Mouse (Mus musculus) CD4-positive, CD25-positive, alpha-beta regulatory T cell, adult 2 months (primary cell): ENCODE measurements around the gene Aox4.

Experiments used
- DNase-seq: peaks from one replicate; pipeline ENCODE4 v3.0.0-alpha.2; 2012; ENCODE audit warnings: low read depth, low spot score

Aox4 gene

DNA sequence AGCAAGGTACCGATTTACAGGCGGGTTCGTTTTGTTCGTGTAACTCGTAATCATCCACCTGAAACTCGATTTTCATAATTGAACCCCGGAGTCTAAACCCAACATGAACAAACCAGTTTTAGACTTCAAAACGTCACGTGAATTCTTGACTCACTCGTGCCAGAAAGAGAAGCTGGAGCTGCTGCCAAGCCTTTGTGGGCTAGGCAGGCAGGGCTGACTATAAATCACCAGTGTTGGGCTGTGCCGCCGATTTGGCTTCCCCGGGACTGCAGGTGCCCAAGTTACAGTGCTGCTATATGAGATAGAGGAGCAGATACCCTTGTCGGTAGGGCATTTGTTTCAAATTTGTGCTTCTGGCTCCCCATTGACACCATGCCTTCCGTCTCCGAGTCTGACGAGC is at the start of gene Aox4:
Gene Aox4 (plus strand): TSS at position 195 of the 400 bp plus-strand sequence.
- DNase-seq: no peak

DNA sequence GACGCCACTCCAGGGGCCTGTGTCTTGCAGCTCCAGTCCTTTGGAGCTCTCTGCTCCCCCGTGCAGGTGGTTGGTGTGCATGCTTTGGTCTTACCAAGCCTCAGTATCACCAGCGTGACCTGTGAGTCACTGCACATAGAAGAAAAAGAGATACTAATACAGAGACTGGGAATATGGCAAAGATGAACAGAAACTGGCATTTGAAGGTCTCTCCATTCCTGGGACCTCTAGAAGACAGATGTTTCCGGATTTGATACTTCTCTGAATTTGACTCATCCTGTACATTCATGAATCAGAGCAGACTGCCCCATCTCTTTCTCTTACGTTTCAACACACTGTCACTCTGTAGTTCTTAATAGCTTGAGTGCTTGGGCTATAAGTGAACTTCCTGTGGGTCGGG is 40.3 kb upstream of the Aox4 start:
- no peak for DNase-seq

DNA sequence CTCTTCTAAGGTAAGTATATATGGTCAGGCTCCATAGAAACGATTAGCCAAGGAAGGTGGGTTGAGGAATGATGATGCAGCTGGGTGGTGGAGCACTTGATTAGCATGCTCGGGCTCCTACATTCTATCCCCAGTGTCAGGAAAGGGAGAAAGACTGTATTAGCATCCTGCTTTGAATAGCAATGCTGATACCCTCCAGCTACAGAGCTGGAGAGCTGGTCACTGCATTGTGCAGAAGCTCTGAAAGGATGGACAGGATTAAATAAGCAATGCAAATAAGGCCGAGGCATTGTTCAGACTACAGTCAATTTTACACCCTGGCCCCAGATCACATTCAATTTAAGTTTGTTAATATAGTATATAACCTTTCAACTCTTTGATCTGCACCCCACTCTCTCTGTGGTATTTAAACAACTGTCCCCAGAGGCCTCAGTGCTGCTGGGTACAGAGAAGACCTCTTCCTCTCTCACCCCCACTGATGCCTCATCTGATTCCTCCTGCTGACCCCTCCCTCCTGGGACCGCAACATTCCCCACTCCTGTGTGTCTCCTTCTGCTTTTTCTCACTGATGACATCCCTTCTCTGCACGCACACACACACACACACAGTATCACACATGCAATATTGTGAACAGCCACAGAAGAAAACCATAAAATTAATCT is 21.6 kb upstream of the Aox4 start:
- no peak for DNase-seq

DNA sequence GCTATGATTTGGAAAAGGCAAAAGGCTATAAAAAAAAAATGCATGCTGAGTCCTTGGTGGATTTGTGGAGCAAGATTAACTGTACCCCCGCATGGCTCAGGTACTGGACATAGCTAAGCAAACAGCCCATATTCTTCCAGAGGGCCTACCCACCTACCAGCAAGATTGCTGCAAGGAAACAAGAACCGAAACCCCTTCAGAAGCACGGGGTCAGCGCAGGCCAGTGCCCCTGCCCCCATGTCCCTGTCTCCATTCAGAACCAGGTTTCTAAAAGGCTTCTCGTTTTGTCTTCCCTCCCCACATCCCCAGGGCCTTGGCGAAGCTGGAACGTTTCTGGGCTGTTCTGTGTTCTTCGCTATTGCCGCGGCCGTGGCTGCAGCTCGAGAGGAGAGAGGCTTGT is 15.9 kb upstream of the Aox4 start:
- DNase-seq: no peak

DNA sequence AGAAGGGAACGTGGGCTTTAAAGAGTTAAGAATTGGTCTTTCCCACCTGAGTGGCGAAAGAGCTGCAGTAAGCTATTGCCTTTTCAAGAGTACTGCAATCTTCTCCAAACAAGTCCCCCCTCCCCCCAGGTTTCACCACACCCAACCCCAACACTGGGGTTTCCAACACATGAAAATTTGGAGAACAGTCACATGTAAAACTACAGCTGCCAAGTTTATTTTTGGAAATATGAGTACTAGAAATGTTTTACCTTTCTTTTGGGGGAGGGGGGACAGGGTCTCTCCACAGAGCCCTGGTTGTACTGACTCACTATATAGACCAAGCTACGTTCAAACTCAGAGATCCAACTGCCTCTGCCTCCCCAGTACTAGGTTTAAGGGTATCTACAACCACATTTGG is 15.2 kb upstream of the Aox4 start:
- peak; percentile 2 for DNase-seq

DNA sequence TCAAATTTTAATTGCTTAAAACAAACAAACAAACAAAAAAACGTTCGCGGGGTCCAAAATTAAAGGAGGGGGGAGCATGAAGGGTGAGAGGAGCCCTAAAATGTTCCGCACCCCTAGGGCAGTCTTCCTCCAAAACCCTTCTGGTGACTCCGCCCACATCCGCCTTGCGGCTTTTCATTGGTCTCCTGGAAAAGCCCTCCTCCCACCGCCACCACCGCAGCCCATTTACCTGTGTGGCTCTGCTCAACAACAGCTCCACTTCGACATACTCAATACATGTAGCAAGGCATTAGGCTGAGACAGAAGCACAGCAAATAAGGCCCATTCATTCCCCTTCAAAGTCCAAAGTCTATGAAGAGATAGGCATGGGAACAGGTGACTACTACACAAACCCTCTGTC is 14.7 kb upstream of the Aox4 start:
- peak; percentile 73 for DNase-seq

DNA sequence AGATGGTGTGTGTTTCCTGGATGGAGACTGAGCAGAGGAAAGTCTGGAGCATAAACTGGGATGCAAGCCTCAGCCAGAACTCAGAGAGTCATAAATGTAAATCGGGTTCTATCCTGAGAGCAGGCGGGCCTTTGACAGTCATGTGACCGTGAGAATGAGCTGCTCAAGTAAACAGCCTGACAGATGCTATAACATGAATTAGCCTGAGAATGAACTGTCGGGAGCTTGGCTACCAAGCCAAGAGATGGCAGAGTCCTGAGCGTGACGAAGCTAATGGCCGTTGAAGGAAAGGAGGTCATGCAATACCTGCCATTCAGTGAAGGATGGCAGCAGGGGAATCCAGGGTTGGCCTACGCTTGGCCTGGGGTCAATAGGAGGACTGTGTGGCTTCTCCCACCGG is 13.2 kb upstream of the Aox4 start:
- no peak for DNase-seq

DNA sequence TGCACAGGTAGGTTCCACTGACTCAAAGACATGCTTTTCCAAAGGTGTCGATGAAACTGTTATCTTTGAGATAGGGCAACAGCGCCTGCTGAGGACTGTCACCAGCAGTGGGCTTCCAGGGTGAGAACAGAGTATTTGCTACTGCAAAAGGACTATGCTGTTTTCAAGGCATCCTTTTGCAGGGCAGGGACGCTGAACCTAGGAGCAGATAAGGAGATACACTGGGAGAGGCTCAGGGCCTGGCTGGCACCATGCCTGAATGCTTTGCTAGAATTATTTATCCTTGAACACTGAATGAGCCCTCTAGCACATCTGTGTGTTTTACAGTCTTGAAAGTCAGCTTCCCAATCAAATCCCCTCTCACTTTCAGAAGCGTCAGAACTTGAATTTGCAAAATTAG is 11.8 kb upstream of the Aox4 start:
- DNase-seq: no peak

DNA sequence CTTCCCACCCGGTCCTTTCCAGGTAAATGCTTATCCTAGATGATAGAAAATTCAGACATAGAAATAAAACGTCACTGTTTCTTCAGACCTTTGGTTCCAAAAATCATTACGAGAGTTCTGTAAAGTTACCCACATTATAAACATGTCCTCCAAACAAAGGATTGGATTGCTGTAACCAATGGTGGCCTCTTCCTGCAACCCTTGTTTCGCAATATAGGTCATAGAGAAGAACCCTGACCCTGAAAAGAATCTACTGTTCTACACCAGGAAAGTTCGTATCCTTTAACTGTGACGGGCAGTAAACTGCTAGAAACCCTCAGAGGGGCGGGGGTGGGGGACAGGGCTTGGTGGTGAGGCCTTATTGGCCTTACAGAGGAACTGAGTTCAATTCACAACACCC is 2.6 kb downstream of the Aox4 start:
- no peak for DNase-seq

DNA sequence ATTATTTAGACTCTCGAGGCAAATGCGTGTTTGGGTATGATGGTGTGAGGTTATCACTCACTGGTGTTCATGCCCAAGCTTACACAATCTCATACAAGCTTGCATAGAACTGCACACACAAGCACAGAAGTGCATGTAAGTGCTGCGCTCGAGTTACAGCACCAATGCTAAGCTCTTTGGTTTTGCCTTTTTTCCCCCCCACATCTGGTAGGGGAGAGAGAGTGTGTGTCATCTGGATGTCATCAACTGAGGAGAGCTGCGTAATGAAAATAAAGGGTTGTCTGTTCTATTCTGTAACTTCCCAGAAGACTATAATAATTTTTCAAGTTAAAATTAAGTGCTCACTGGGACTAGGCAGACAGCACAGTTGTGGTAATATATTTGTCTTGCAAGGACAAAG is 3.6 kb downstream of the Aox4 start:
- no peak for DNase-seq

DNA sequence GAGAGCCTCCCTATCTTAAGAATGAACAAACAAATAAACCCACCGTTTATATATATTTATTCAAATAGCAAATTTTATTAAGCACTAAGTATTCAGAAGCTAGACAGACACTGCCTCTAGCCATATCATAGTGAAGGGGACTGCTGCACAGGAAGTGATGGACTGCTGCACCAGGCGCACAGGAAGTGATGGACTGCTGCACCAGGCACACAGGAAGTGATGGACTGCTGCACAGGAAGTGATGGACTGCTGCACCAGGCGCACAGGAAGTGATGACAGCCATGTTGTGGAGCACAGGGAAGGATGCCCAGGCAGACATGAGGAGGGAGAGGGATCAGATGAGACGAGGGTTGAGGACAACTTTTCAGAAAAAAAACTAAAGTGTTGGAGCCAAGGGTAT is 5.2 kb downstream of the Aox4 start:
- peak; percentile 1 for DNase-seq

DNA sequence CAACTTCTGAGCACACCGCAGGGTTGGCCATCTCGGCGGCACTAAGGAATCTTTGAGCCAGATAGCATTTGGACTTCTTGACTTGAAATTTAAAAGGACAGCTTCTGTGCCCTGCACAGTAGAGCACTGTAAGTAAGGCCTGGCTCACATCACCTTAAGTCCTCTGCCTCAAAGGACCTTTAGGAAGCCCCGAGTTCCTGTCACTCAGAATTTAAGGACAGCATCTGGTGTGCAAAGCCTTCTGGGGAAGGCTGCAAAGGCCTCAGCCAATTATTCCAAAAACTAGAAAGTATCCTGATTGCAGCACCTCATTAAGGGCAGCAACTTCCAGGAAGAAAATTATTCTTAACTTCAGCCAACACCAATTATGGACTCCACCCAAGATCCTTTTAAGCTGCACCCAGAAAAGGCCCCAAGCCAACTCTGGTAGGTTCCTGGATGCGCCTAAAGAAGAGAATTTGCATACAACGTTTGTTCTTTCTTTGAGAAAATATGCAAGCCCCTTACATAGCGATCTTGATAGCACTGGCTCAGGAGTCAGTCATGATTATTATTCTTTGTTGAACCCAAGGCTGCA is 5.8 kb downstream of the Aox4 start:
- DNase-seq: no peak

DNA sequence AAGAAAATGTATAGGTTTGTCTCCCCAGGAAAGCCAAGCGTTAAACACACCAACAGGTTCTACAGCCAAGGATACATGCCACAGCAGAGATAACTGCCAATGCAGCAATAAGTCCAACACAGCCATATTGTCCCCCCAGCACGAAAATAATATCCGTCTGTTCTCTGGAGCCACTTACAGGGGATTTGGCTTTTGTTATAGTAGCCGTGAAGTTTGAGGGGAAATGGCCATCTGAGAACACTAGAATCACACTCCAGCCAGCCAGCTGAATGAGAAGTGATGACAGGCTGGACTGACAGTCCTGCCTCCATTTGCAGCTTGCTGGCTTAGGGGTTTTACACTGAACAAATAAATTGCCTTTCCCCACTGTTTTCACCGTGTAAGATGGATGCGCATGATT is 10.9 kb downstream of the Aox4 start:
- DNase-seq: no peak

DNA sequence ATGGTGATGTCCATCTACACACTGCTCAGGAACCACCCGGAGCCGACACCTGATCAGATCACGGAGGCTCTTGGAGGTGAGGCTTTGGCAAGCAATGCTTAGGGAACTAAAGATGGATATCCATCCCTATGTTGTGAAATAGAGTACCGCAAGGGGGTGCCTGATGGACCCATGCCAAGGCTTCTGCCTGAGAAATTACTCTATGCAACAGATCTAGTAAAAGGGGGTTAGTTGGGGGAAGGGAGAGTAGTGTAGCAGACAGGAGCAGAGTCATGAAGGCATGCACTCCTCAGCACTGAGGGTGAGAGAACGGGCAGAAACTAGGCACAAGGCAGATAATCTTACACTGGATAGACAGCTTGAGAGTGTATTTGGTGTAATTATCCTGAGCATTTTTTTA is 11.7 kb downstream of the Aox4 start:
- no peak for DNase-seq

DNA sequence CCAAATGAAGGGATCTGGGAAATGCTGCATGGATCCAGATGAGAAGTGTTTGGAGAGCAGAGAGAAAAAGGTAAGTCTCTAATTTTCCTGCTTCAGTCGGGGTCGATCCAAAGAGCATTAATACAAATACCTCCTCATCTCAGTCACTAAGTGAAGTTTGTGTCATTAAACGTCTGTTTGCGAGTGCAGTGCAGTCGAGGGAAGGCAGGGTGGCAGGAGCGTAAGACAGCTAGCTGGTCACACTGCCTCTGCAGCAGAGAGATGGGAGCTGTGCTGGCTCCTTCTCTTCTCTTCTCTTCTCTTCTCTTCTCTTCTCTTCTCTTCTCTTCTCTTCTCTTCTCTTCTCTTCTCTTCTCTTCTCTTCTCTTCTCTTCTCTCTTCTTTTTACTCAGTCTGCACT is 17.9 kb downstream of the Aox4 start:
- DNase-seq: no peak

DNA sequence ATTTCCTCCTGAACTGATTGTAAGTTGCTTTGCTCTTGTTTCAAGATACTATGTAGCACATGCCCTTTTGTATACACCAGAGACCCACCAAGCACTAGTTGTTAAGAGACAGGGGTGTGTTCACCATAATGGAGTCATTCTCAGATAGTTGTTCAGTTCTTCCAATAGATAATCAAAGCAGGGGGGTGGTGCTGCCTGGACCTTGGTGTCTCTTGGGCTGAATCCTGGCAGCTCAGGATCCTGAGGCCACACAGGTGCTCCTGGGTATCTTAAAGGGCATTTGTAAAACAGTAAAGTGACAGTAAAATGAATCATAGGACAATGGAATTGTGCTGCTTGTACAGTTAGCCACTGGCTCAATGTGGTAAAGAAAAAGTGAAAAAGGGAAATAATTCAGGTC is 18.7 kb downstream of the Aox4 start:
- DNase-seq: no peak

DNA sequence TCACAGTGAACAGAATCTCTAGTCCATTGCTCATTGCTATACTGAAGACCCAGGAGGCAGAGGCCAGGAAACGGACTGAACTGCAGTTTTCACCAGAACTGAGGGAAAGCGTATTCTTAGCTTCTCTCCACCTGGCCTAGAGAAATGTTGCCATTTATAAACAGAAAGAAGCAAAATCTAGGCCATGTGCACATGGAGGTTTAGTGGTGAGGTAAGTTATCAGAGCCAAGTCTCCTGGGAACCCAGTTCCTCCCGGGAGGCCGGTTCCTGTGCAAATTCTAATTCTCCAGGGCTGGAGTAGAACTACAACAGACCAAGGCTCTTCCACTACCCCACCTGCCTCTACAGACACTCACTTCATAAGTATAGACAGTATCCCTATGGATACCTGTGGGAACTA is 19.6 kb downstream of the Aox4 start:
- no peak for DNase-seq

DNA sequence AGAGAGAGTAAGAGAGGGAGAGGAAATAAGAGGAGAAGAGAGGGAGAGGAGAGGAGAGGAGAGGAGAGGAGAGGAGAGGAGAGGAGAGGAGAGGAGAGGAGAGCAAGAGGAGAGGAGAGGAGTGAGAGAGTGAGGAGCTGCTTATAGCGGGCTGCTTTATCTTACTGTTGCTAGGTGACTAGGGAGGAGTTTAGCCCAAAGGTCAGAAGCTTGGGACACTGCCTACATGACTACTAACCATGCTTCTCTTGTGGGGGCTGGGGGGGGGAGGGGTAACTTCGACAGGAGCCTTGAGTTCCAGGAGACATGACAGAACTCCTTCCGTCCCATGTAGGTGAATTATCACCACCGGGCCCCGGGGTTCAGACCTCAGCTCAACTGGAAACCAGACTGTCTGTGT is 20.3 kb downstream of the Aox4 start:
- DNase-seq: no peak

DNA sequence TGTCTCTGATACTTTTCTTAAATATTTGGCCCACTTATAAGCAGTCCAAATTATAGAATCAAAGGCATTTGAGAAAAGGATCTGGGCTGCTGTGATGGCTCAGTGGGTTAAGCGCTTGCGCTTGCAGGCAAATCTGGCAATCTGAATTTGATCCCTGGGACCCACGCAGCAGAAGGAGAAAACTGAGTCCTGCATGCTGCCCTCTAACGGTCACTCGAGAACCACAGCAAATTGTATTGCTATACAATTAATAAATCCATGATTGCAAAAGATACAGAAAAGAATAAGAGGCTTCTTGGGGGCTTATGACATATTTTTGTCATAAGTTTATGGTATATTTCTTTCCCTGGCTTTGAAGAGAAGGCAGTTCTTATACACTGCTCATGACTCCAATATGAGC is 25.2 kb downstream of the Aox4 start:
- DNase-seq: peak; percentile 9

DNA sequence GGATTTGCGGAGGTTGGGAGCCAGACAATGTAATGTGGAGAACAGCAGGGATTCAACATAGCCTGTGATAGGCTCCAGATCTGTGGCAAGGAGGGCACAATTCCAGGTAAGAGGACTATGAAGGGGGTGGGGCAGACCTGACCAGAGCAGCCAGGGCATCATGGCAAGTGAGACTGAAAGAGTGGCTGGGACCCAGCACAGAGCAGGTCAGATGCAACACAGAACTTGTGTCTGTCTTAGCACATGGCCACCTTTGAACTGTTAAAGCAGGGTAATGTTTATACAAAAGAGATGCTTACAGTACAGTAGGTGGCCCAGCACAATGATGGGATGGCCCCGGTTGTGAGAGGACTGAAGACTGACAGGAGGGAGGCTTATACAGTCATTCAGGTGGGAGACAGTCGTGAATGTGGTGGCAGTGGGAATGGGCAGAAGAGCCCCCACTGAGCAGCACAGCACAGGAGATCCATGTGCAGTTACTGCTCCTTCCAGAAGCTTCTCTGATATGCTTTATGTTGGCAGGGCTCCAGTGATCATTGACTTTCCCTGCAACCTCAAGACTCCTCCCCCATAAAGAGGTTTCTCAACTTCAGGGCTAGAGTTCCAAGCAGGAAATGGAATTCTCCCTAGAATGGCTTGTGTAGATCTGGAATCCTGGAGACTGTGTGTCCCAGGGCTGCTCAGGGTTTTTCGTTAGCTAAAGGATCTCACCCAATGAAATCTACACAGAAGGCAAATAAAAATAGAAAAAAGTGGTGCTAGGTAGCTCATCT is 27.5 kb downstream of the Aox4 start:
- no peak for DNase-seq

DNA sequence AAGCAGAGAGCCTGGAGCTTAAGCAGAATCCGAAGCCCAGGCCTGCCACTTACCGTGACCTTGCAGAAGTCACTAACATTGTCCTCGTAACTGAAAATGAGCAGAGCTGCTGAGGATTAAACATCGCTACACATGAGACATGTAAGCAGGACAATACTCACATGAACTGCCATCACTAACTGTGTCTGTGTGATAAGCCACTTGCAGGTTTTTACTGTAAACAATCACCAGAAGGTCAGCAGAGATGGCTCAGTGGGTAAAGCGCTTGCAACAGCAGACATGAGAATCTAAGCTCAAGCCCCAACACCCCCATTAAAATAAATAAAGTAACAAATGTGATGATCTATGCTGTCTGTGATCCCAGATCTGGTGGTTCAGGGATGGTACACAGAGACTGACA is 28.2 kb downstream of the Aox4 start:
- DNase-seq: no peak

DNA sequence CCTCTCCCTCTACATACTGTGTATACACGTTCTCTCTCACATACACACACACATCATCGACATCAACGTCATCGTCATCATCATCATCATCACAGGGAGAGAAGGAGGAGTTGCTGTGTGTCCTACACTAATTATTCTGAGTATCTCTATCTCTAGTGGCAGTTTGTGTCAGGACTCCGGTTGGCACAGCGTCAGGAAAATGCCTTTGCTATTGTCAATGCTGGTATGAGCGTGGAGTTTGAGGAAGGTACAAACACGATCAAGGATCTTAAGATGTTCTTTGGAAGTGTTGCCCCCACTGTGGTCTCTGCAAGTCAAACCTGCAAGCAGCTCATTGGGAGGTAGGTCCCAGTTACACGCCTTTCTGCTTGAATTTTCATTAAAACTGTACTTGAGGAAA is 28.8 kb downstream of the Aox4 start:
- no peak for DNase-seq

DNA sequence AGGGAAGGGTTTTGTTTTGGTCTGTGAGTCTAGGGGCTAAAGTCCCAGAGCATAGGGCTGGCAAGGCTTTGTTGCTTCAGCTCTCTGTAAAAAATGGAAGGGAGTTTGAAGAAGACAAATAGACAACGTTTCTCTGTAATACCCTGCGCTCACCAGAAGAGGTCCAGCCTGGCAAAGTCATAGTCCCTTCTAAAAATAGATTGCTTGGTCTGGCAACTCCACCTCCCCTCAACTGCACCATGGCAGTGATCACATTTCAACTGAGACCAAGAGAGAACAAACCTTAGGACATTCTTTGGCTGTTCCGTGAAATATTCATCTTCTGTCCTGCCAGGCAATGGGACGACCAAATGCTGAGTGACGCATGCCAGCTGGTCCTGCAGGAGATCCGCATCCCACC is 30.1 kb downstream of the Aox4 start:
- DNase-seq: peak; percentile 5
